Mouse (Mus musculus): Measurements from ENCODE around the gene Supt5. TPM values are rescaled to one million over a fixed set of nuclear protein-coding genes. Genes with fewer than 3 reads are reported as not detected.

The Supt5 gene
- polyA plus RNA-seq, 1 experiment from 2014 or later: 80.6 TPM

- Histone ChIP-seq H3K4me3 (replicated peaks; ENCODE audit: low read depth, low read length) (no peak overlapping the region), H3K9me3 (ENCODE audit: control insufficient read depth, low read length) (no peaks in the 10 kb centered on the region), H3K27ac (replicated peaks; ENCODE audit: low read depth, low read length) (no peak overlapping the region), H3K4me2 (ENCODE audit: low read length) (no peak overlapping the region), H3K36me3 (ENCODE audit: control insufficient read depth, insufficient read depth, low read length) (peaks cover 14% of the 10 kb centered on the region), H3K9ac (replicated peaks; ENCODE audit: low read length) (no peak overlapping the region), H3K27me3 (ENCODE audit: control insufficient read depth, insufficient read depth, low read length) (no peaks in the 10 kb centered on the region), H3K4me1 (ENCODE audit: control insufficient read depth, insufficient read depth, low read length) (peaks cover 11% of the 10 kb centered on the region)
- ATAC-seq (ENCODE audit: low FRiP score, low TSS enrichment): no peak
- DNase-seq: peak; percentile 65
- 86% methylated on average over 7 of the region's 7 CpGs for WGBS
Observed at GRCm38 (mm10) chr7:28348601-28349000, 10.1 kb upstream of the Supt5 start.

DNA sequence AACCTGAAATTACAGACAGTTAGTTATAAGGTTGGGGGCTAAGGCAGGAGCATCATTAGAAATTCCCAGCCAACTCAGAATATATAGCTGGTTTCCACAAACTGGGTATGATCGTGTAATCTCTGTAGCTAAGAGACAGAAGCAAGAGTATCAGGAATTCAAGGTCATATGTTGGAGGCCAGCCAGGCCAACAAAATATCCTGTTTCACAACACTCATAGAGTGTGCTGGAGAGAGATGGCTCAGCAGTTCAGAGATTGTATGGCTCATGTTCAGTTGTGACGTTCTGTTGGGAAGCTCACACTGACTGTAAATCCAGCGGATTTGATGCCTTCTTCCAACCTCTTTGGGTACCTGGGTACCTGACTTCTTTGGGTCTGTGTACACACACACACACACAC, 9.2 kb upstream of the Supt5 start:
- ATAC-seq (ENCODE audit: low FRiP score, low TSS enrichment): no peak
- H3K27me3 ChIP-seq (ENCODE audit: control insufficient read depth, insufficient read depth, low read length): no peaks in the 10 kb centered on the region
- no peaks in the 10 kb centered on the region for H3K9me3 ChIP-seq (ENCODE audit: control insufficient read depth, low read length)
- no peak overlapping the region for H3K27ac ChIP-seq (replicated peaks; ENCODE audit: low read depth, low read length)
- H3K36me3 ChIP-seq (ENCODE audit: control insufficient read depth, insufficient read depth, low read length): peaks cover 6% of the 10 kb centered on the region; the same call in 1 of the 2 replicates
- no peak overlapping the region for H3K4me3 ChIP-seq (replicated peaks; ENCODE audit: low read depth, low read length)
- 88% methylated on average over 3 of the region's 3 CpGs for WGBS
- H3K4me2 ChIP-seq (ENCODE audit: low read length): no peak overlapping the region
- H3K4me1 ChIP-seq (ENCODE audit: control insufficient read depth, insufficient read depth, low read length): peaks cover 11% of the 10 kb centered on the region
- no peak for DNase-seq
- no peak overlapping the region for H3K9ac ChIP-seq (replicated peaks; ENCODE audit: low read length)

DNA sequence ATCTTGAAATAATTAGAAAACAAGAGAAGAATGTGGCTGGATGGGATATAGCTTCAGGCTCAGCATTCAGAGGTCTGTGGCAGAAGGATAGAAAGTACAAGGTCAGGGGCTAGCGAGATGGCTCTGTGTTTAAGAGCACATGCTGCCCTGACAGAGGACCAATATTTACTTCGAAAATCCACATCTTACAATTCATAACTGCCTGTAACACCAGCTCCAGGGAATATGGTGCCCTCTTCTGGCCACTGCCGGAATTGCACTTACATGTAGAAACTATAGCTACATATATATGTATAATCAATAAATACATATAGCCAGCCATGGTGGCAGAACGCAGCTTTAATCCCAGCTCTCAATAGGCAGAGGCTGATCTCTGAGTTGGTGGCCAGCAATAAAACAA, 6.1 kb upstream of the Supt5 start:
- DNase-seq (peak; percentile 88), ATAC-seq (ENCODE audit: low FRiP score, low TSS enrichment) (peak; percentile 24)
- Histone ChIP-seq H3K4me3 (replicated peaks; ENCODE audit: low read depth, low read length) (no peak overlapping the region), H3K9me3 (ENCODE audit: control insufficient read depth, low read length) (no peaks in the 10 kb centered on the region), H3K9ac (replicated peaks; ENCODE audit: low read length) (no peak overlapping the region), H3K4me2 (ENCODE audit: low read length) (no peak overlapping the region), H3K27me3 (ENCODE audit: control insufficient read depth, insufficient read depth, low read length) (no peaks in the 10 kb centered on the region), H3K36me3 (ENCODE audit: control insufficient read depth, insufficient read depth, low read length) (no peaks in the 10 kb centered on the region), H3K27ac (replicated peaks; ENCODE audit: low read depth, low read length) (no peak overlapping the region), H3K4me1 (ENCODE audit: control insufficient read depth, insufficient read depth, low read length) (peaks cover 1% of the 10 kb centered on the region; the same call in 1 of the 2 replicates)
- WGBS: 5% methylated on average over 4 of the region's 4 CpGs

- H3K4me3 ChIP-seq (replicated peaks; ENCODE audit: low read depth, low read length): no peak overlapping the region
- no peaks in the 10 kb centered on the region for H3K36me3 ChIP-seq (ENCODE audit: control insufficient read depth, insufficient read depth, low read length)
- H3K4me1 ChIP-seq (ENCODE audit: control insufficient read depth, insufficient read depth, low read length): peaks cover 8% of the 10 kb centered on the region; the same call in 1 of the 2 replicates
- ATAC-seq (ENCODE audit: low FRiP score, low TSS enrichment) (no peak), DNase-seq (no peak)
- no peak overlapping the region for H3K27ac ChIP-seq (replicated peaks; ENCODE audit: low read depth, low read length)
- H3K4me2 ChIP-seq (ENCODE audit: low read length): no peak overlapping the region
- no peak overlapping the region for H3K9ac ChIP-seq (replicated peaks; ENCODE audit: low read length)
- H3K9me3 ChIP-seq (ENCODE audit: control insufficient read depth, low read length): no peaks in the 10 kb centered on the region
- no peaks in the 10 kb centered on the region for H3K27me3 ChIP-seq (ENCODE audit: control insufficient read depth, insufficient read depth, low read length)
- WGBS: 58% methylated on average over 7 of the region's 7 CpGs
Observed at GRCm38 (mm10) chr7:28341381-28341780, 2.8 kb upstream of the Supt5 start.

- DNase-seq (peak; percentile 33), ATAC-seq (ENCODE audit: low FRiP score, low TSS enrichment) (no peak)
- Histone ChIP-seq H3K27me3 (ENCODE audit: control insufficient read depth, insufficient read depth, low read length) (no peaks in the 10 kb centered on the region), H3K9me3 (ENCODE audit: control insufficient read depth, low read length) (no peaks in the 10 kb centered on the region), H3K27ac (replicated peaks; ENCODE audit: low read depth, low read length) (peak overlapping the region; percentile 77), H3K9ac (replicated peaks; ENCODE audit: low read length) (no peak overlapping the region; the same call in 1 of the 2 replicates), H3K4me1 (ENCODE audit: control insufficient read depth, insufficient read depth, low read length) (peaks cover 8% of the 10 kb centered on the region; the same call in 1 of the 2 replicates), H3K4me2 (ENCODE audit: low read length) (peak overlapping the region; percentile 86), H3K4me3 (replicated peaks; ENCODE audit: low read depth, low read length) (peak overlapping the region; percentile 98), H3K36me3 (ENCODE audit: control insufficient read depth, insufficient read depth, low read length) (0 out of 2 replicates have a peak, but pooled peaks cover 5% of the 10 kb centered on the region)
- 78% methylated on average over 19 of the region's 19 CpGs for WGBS
Observed at GRCm38 (mm10) chr7:28339213-28339917, 819 bp upstream of the Supt5 start.

GRCm38 (mm10) chr7:28335471-28335870, 3.1 kb downstream of the Supt5 start:
- Histone ChIP-seq H3K4me2 (ENCODE audit: low read length) (no peak overlapping the region), H3K9ac (replicated peaks; ENCODE audit: low read length) (no peak overlapping the region)
- 89% methylated on average over 2 of the region's 2 CpGs for WGBS

DNA sequence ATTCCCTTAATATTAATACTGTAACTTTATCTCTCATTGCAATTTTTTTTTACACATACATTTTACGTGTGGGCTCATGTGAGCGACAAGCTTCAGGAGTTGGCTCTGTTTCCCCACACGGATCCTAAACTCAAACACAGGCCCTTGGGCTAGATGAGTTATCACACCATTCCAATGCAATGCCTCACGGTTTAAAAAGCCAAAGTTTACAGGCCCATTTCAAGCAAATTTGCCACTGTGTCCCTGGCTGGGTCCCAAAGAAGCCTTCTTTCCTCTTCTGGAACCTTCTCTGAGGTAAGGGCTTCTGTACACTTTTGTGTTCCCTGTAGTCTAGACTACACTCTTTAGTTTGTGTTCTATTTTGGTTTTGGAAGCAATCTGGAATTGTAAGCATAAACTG, 4.0 kb downstream of the Supt5 start:
- DNase-seq (no peak), ATAC-seq (ENCODE audit: low FRiP score, low TSS enrichment) (no peak)
- Histone ChIP-seq H3K27me3 (ENCODE audit: control insufficient read depth, insufficient read depth, low read length) (no peaks in the 10 kb centered on the region), H3K4me2 (ENCODE audit: low read length) (no peak overlapping the region), H3K9ac (replicated peaks; ENCODE audit: low read length) (no peak overlapping the region), H3K4me1 (ENCODE audit: control insufficient read depth, insufficient read depth, low read length) (peaks cover 8% of the 10 kb centered on the region; the same call in 1 of the 2 replicates), H3K9me3 (ENCODE audit: control insufficient read depth, low read length) (no peaks in the 10 kb centered on the region), H3K27ac (replicated peaks; ENCODE audit: low read depth, low read length) (no peak overlapping the region), H3K36me3 (ENCODE audit: control insufficient read depth, insufficient read depth, low read length) (peaks cover 24% of the 10 kb centered on the region), H3K4me3 (replicated peaks; ENCODE audit: low read depth, low read length) (no peak overlapping the region)
- WGBS: 95% methylated on average over 4 of the region's 4 CpGs

More at GRCm38 (mm10) chr7:28335471-28335870, 3.1 kb downstream of the Supt5 start:
- DNase-seq (no peak), ATAC-seq (ENCODE audit: low FRiP score, low TSS enrichment) (no peak)
- Histone ChIP-seq H3K4me1 (ENCODE audit: control insufficient read depth, insufficient read depth, low read length) (peaks cover 8% of the 10 kb centered on the region; the same call in 1 of the 2 replicates), H3K27me3 (ENCODE audit: control insufficient read depth, insufficient read depth, low read length) (no peaks in the 10 kb centered on the region), H3K36me3 (ENCODE audit: control insufficient read depth, insufficient read depth, low read length) (peaks cover 14% of the 10 kb centered on the region), H3K27ac (replicated peaks; ENCODE audit: low read depth, low read length) (no peak overlapping the region), H3K4me3 (replicated peaks; ENCODE audit: low read depth, low read length) (no peak overlapping the region), H3K9me3 (ENCODE audit: control insufficient read depth, low read length) (no peaks in the 10 kb centered on the region)

GRCm38 (mm10) chr7:28328260-28328659, 10.3 kb downstream of the Supt5 start:
- no peak for ATAC-seq (ENCODE audit: low FRiP score, low TSS enrichment)
- H3K4me2 ChIP-seq (ENCODE audit: low read length): no peak overlapping the region

DNA sequence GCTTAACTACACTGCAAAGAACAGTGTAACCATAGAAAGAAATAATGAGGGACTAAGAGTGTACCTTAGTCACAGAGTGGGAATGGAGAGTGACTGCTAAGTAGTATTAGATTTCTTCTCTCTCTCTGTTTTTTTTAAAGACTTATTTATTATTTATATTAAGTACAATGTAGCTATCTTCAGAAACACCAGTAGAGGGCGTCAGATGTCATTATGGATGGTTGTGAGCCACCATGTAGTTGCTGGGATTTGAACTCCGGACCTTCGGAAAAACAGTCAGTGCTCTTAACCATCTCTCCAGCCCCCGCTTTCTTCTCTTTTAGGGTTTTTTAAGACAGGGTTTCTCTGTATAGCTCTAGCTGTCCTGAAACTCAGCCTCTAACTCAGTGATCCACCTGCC, 12.1 kb downstream of the Supt5 start:
- Histone ChIP-seq H3K36me3 (ENCODE audit: control insufficient read depth, insufficient read depth, low read length) (peaks cover 97% of the 10 kb centered on the region), H3K9ac (replicated peaks; ENCODE audit: low read length) (no peak overlapping the region), H3K4me3 (replicated peaks; ENCODE audit: low read depth, low read length) (no peak overlapping the region), H3K9me3 (ENCODE audit: control insufficient read depth, low read length) (no peaks in the 10 kb centered on the region), H3K27ac (replicated peaks; ENCODE audit: low read depth, low read length) (no peak overlapping the region), H3K4me2 (ENCODE audit: low read length) (no peak overlapping the region), H3K27me3 (ENCODE audit: control insufficient read depth, insufficient read depth, low read length) (no peaks in the 10 kb centered on the region), H3K4me1 (ENCODE audit: control insufficient read depth, insufficient read depth, low read length) (no peaks in the 10 kb centered on the region)
- 87% methylated on average over 4 of the region's 4 CpGs for WGBS
- no peak for DNase-seq
- ATAC-seq (ENCODE audit: low FRiP score, low TSS enrichment): no peak

More at GRCm38 (mm10) chr7:28328260-28328659, 10.3 kb downstream of the Supt5 start:
- Histone ChIP-seq H3K9me3 (ENCODE audit: control insufficient read depth, low read length) (no peaks in the 10 kb centered on the region), H3K4me3 (replicated peaks; ENCODE audit: low read depth, low read length) (no peak overlapping the region), H3K4me1 (ENCODE audit: control insufficient read depth, insufficient read depth, low read length) (no peaks in the 10 kb centered on the region), H3K9ac (replicated peaks; ENCODE audit: low read length) (no peak overlapping the region), H3K27ac (replicated peaks; ENCODE audit: low read depth, low read length) (no peak overlapping the region), H3K27me3 (ENCODE audit: control insufficient read depth, insufficient read depth, low read length) (no peaks in the 10 kb centered on the region), H3K36me3 (ENCODE audit: control insufficient read depth, insufficient read depth, low read length) (peaks cover 79% of the 10 kb centered on the region)
- no peak for DNase-seq
- WGBS: 96% methylated on average over 2 of the region's 2 CpGs

Data from midbrain, embryonic 14.5 days (tissue).